Mouse (Mus musculus): ENCODE measurements around the gene Engase. TPM values are rescaled to one million over a fixed set of nuclear protein-coding genes. Genes with fewer than 3 reads are reported as not detected.

Gene Engase
- polyA plus RNA-seq, 1 experiment from 2014 or later: 2.6 TPM

DNA sequence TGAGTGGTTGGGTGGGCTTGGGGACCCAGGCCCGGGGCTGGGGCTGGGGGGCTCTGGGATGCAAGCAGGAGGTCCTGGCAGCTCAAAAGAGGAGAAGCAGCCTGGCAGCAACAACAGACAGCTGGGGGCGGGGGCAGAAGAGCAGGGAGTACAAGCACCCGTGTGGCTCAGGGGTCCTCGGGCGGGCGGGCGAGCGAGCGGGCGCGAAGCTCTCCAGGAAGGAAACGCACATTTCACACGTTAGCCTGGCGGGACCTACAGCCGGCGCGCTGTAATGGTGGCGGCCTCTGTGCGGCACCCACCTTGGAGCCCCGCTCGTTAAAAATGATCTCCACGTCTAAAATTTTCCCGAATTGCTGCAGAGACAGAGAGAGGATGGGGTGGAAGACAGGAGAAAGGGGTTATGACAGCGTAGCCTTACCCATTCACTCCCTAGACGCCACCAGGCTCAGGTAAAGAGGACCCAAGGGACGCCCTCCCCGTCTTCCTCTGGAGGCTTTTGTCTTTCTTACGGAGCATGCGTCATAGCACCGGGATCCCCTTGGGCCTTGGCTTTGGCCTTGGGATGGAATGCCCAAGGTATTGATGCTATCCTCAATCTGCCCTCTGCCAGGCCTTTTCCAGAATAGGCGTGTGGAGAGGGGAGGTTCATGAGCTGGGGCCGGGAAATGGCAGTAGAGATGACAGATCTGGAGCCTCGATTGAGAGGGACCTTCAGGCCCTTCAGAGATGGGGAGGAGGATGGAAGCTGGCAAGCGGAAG, 27.0 kb downstream of the Engase start:
- H3K9me3 ChIP-seq (ENCODE audit: control insufficient read depth, low read length): no peaks in the 10 kb centered on the region
- H3K27me3 ChIP-seq (ENCODE audit: control insufficient read depth, insufficient read depth, low read length): no peaks in the 10 kb centered on the region
- H3K4me3 ChIP-seq (replicated peaks; ENCODE audit: low read depth, low read length): no peak overlapping the region
- DNase-seq (no peak), ATAC-seq (ENCODE audit: low FRiP score, low TSS enrichment) (no peak)
- 30% methylated on average over 34 of the region's 34 CpGs for WGBS
- H3K4me1 ChIP-seq (ENCODE audit: control insufficient read depth, insufficient read depth, low read length): no peaks in the 10 kb centered on the region
- peaks cover 3% of the 10 kb centered on the region; the same call in 1 of the 2 replicates for H3K36me3 ChIP-seq (ENCODE audit: control insufficient read depth, insufficient read depth, low read length)
- H3K27ac ChIP-seq (replicated peaks; ENCODE audit: low read depth, low read length): no peak overlapping the region
- no peak overlapping the region for H3K4me2 ChIP-seq (ENCODE audit: low read length)
- no peak overlapping the region for H3K9ac ChIP-seq (replicated peaks; ENCODE audit: low read length)

DNA sequence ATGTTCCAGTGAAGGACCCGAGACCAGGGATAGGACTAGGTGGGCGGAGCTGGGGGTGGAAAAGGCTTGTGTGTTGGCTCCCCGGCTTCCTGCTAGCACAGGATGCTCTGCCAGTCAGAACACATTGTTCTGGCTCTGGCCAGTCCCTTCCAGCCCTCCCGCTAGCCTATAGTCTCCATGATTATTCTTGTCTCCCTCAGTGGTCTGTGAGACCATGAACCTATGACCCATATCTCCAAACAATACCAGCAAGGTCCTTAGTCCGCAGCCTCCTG, 27.5 kb downstream of the Engase start:
- H3K4me2 ChIP-seq (ENCODE audit: low read length): no peak overlapping the region
- no peaks in the 10 kb centered on the region for H3K4me1 ChIP-seq (ENCODE audit: control insufficient read depth, insufficient read depth, low read length)
- no peaks in the 10 kb centered on the region for H3K9me3 ChIP-seq (ENCODE audit: control insufficient read depth, low read length)
- no peaks in the 10 kb centered on the region for H3K27me3 ChIP-seq (ENCODE audit: control insufficient read depth, insufficient read depth, low read length)
- H3K4me3 ChIP-seq (replicated peaks; ENCODE audit: low read depth, low read length): no peak overlapping the region
- peaks cover 3% of the 10 kb centered on the region; the same call in 1 of the 2 replicates for H3K36me3 ChIP-seq (ENCODE audit: control insufficient read depth, insufficient read depth, low read length)
- H3K9ac ChIP-seq (replicated peaks; ENCODE audit: low read length): no peak overlapping the region
- no peak overlapping the region for H3K27ac ChIP-seq (replicated peaks; ENCODE audit: low read depth, low read length)
- WGBS: 65% methylated on average over 5 of the region's 5 CpGs
- ATAC-seq (ENCODE audit: low FRiP score, low TSS enrichment) (no peak), DNase-seq (no peak)

DNA sequence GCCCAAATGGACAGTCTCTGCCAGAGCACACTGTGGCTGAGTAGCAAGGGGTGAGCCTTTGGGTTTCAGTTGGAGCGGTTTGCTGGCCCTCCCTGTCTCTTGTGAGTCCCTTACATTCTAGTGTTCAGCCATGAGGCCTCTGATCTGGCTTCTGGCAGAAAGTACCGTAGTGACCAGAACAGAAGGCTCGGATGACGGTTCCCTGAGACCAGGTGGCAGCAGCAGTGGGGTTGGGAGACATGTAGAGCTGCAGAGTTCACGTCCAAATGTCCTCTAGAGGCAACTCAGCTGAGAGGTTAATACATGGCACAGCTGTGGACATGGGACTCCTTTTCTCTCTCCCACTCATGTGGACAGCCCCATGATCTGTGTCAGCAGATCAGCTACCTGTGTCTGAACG, 30.5 kb downstream of the Engase start:
- Histone ChIP-seq H3K9ac (replicated peaks; ENCODE audit: low read length) (no peak overlapping the region), H3K4me2 (ENCODE audit: low read length) (no peak overlapping the region), H3K4me1 (ENCODE audit: control insufficient read depth, insufficient read depth, low read length) (peaks cover 1% of the 10 kb centered on the region), H3K9me3 (ENCODE audit: control insufficient read depth, low read length) (no peaks in the 10 kb centered on the region), H3K4me3 (replicated peaks; ENCODE audit: low read depth, low read length) (no peak overlapping the region), H3K27me3 (ENCODE audit: control insufficient read depth, insufficient read depth, low read length) (no peaks in the 10 kb centered on the region), H3K36me3 (ENCODE audit: control insufficient read depth, insufficient read depth, low read length) (no peaks in the 10 kb centered on the region), H3K27ac (replicated peaks; ENCODE audit: low read depth, low read length) (no peak overlapping the region)
- ATAC-seq (ENCODE audit: low FRiP score, low TSS enrichment) (no peak), DNase-seq (no peak)
- 91% methylated on average over 6 of the region's 6 CpGs for WGBS

DNA sequence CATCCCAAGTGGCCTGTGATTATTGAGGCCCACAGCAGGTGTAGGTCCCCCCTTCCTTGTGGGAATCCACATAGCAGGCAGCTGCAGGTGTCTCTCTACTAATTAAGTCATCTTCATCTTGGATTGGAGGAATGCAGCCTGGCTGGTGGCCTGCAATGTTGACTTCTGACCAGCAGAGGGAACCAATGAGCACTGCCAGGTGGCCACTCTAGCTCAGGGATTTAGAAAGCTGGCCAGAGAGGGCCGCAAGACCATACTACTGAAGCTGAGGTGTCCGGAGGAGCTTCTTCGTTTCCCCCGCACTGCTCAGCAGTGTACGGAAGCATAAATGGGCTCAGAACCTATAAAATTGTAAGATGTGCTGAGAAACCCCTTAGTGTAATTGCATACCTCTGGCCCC, 31.3 kb downstream of the Engase start:
- H3K9me3 ChIP-seq (ENCODE audit: control insufficient read depth, low read length): no peaks in the 10 kb centered on the region
- H3K4me1 ChIP-seq (ENCODE audit: control insufficient read depth, insufficient read depth, low read length): peaks cover 9% of the 10 kb centered on the region
- no peak overlapping the region for H3K9ac ChIP-seq (replicated peaks; ENCODE audit: low read length)
- no peak overlapping the region for H3K4me3 ChIP-seq (replicated peaks; ENCODE audit: low read depth, low read length)
- no peaks in the 10 kb centered on the region for H3K27me3 ChIP-seq (ENCODE audit: control insufficient read depth, insufficient read depth, low read length)
- no peaks in the 10 kb centered on the region for H3K36me3 ChIP-seq (ENCODE audit: control insufficient read depth, insufficient read depth, low read length)
- H3K4me2 ChIP-seq (ENCODE audit: low read length): no peak overlapping the region
- 34% methylated on average over 5 of the region's 5 CpGs for WGBS
- ATAC-seq (ENCODE audit: low FRiP score, low TSS enrichment) (no peak), DNase-seq (peak; percentile 88)
- no peak overlapping the region for H3K27ac ChIP-seq (replicated peaks; ENCODE audit: low read depth, low read length)

DNA sequence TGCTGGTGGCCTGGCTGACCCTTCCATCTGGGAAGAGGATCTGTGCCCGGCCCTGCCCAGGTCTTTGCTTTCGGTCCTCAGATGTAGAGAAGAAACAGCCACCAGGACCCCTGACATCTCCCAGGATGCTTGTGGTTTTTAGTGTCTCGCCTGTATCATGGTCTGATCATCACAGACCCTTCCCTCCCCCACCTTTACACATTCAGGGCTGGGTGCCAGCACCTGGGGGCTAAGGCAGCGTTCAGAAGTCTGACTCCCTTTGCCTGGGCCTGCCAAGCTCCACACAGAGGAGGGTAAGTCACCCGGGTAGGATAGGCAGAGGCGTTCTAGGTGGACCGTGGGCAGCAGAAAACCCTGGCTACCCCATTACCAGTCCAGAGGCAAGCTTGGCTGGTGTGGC, 31.7 kb downstream of the Engase start:
- no peaks in the 10 kb centered on the region for H3K36me3 ChIP-seq (ENCODE audit: control insufficient read depth, insufficient read depth, low read length)
- no peak overlapping the region for H3K9ac ChIP-seq (replicated peaks; ENCODE audit: low read length)
- no peak overlapping the region for H3K4me2 ChIP-seq (ENCODE audit: low read length)
- no peak for DNase-seq
- peaks cover 12% of the 10 kb centered on the region for H3K4me1 ChIP-seq (ENCODE audit: control insufficient read depth, insufficient read depth, low read length)
- WGBS: 80% methylated on average over 7 of the region's 7 CpGs
- ATAC-seq (ENCODE audit: low FRiP score, low TSS enrichment): no peak
- no peak overlapping the region for H3K4me3 ChIP-seq (replicated peaks; ENCODE audit: low read depth, low read length)
- H3K27ac ChIP-seq (replicated peaks; ENCODE audit: low read depth, low read length): no peak overlapping the region
- no peaks in the 10 kb centered on the region for H3K9me3 ChIP-seq (ENCODE audit: control insufficient read depth, low read length)
- H3K27me3 ChIP-seq (ENCODE audit: control insufficient read depth, insufficient read depth, low read length): no peaks in the 10 kb centered on the region

DNA sequence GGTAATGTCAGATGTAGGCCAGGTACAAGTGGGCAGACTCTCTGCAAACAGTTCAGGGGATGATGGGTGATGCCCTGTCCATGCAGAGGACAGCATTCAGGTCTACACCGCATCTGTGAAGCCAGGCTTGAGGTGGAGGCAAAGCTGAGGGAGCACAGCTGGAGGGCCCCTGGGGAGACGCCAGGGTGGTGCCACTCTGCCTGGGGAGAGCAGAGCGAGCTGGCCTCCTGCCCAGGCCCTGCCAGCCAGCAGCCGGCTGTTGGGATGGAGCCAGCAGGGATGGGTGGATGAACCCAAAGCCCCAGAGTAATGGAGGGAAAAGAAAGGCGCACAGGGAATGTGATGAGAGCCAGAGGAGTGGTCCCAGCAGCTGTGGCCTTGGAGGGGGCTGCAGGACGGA, 35.2 kb downstream of the Engase start:
- ATAC-seq (ENCODE audit: low FRiP score, low TSS enrichment) (0 out of 2 replicates have a peak, but pooled peaks have one; percentile 22), DNase-seq (peak; percentile 68)
- H3K4me3 ChIP-seq (replicated peaks; ENCODE audit: low read depth, low read length): no peak overlapping the region
- H3K4me2 ChIP-seq (ENCODE audit: low read length): no peak overlapping the region
- H3K27ac ChIP-seq (replicated peaks; ENCODE audit: low read depth, low read length): 0 out of 2 replicates have a peak overlapping the region, but pooled peaks have one; percentile 8
- 39% methylated on average over 6 of the region's 6 CpGs for WGBS
- peaks cover 12% of the 10 kb centered on the region for H3K4me1 ChIP-seq (ENCODE audit: control insufficient read depth, insufficient read depth, low read length)
- no peaks in the 10 kb centered on the region for H3K36me3 ChIP-seq (ENCODE audit: control insufficient read depth, insufficient read depth, low read length)
- no peak overlapping the region; the same call in 1 of the 2 replicates for H3K9ac ChIP-seq (replicated peaks; ENCODE audit: low read length)
- H3K27me3 ChIP-seq (ENCODE audit: control insufficient read depth, insufficient read depth, low read length): no peaks in the 10 kb centered on the region
- no peaks in the 10 kb centered on the region for H3K9me3 ChIP-seq (ENCODE audit: control insufficient read depth, low read length)

DNA sequence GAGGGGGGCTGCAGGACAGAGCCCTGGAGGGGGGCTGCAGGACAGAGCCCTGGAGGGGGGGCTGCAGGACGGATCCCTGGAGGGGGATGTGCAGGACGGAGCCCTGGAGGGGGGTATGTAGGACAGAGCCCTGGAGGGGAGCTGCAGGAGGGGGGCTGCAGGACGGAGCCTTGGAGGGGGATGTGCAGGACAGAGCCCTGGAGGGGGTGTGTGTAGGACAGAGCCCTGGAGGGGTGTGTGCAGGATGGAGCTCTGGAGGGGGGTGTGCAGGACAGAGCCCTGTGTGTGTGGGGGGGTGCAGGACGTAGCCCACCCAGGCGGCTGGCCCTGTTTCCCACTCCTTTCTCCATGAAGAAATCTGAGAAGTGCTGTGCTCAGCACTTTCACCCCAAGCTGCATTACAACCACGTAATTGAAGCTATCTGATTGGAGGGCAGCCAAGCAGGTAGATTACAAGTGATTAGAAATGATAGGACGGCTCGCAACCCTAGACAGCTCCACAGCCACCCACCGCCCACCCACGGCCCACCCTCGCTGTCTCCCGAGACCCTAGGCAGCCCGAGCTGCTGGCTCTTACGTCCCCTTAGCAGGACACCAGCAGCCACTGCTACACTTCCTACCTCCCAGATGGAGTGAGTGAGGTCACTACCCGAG, 35.8 kb downstream of the Engase start:
- no peak for DNase-seq
- Histone ChIP-seq H3K4me2 (ENCODE audit: low read length) (no peak overlapping the region; the same call in 1 of the 2 replicates), H3K27ac (replicated peaks; ENCODE audit: low read depth, low read length) (0 out of 2 replicates have a peak overlapping the region, but pooled peaks have one; percentile 37)

DNA sequence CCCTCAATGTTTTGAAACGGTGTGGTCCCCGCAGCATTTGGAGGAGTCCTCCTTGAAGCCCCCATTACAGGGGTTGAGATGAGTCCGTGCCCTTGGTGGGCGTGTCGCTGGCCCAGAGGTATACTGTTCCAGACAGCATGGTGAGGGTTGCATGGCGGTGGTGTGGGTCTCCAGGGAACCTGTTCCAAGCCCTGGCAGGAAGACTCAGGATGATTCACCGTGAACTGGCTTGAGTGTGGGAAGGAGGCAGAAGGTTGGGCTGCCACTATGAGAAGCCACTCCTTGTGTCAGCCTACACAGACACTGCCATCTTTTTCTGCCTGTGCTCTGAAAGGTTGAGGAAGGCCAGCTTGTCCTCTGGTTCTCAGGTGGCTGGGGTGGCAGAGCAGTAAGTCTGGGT, 41.3 kb downstream of the Engase start:
- Histone ChIP-seq H3K4me3 (replicated peaks; ENCODE audit: low read depth, low read length) (no peak overlapping the region), H3K27me3 (ENCODE audit: control insufficient read depth, insufficient read depth, low read length) (no peaks in the 10 kb centered on the region), H3K36me3 (ENCODE audit: control insufficient read depth, insufficient read depth, low read length) (no peaks in the 10 kb centered on the region), H3K9ac (replicated peaks; ENCODE audit: low read length) (no peak overlapping the region), H3K27ac (replicated peaks; ENCODE audit: low read depth, low read length) (no peak overlapping the region), H3K9me3 (ENCODE audit: control insufficient read depth, low read length) (no peaks in the 10 kb centered on the region), H3K4me2 (ENCODE audit: low read length) (no peak overlapping the region), H3K4me1 (ENCODE audit: control insufficient read depth, insufficient read depth, low read length) (peaks cover 3% of the 10 kb centered on the region)
- DNase-seq: no peak
- WGBS: 84% methylated on average over 7 of the region's 7 CpGs
- ATAC-seq (ENCODE audit: low FRiP score, low TSS enrichment): no peak

More for the DNA sequence above, 35.8 kb downstream of the Engase start:
- Histone ChIP-seq H3K9ac (replicated peaks; ENCODE audit: low read length) (no peak overlapping the region; the same call in 1 of the 2 replicates), H3K9me3 (ENCODE audit: control insufficient read depth, low read length) (no peaks in the 10 kb centered on the region), H3K4me3 (replicated peaks; ENCODE audit: low read depth, low read length) (no peak overlapping the region), H3K4me1 (ENCODE audit: control insufficient read depth, insufficient read depth, low read length) (peaks cover 12% of the 10 kb centered on the region), H3K36me3 (ENCODE audit: control insufficient read depth, insufficient read depth, low read length) (no peaks in the 10 kb centered on the region), H3K27me3 (ENCODE audit: control insufficient read depth, insufficient read depth, low read length) (no peaks in the 10 kb centered on the region)
- 53% methylated on average over 15 of the region's 15 CpGs for WGBS
- 0 out of 2 replicates have a peak, but pooled peaks have one; percentile 55 for ATAC-seq (ENCODE audit: low FRiP score, low TSS enrichment)

DNA sequence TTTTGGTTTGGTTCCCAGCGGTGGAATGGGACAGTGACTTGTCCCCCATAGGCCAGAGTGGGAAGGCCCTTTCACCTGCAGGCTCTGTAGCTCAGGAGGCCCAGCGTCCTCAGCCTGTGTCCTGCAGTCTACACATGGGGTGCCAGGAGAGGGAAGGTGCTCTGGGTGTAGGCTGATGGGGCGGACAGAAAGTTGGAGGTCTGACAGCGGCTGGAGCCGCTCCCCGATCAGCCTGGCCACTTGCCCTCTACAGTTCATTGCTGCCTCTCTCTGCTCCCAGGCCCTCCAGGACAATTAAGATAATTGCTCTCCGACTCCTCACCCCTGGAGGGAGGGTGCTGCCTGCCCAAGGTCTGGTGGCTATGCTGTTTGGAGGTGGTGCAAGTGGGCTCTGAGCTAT, 42.1 kb downstream of the Engase start:
- H3K4me1 ChIP-seq (ENCODE audit: control insufficient read depth, insufficient read depth, low read length): no peaks in the 10 kb centered on the region
- WGBS: 85% methylated on average over 7 of the region's 7 CpGs
- DNase-seq (no peak), ATAC-seq (ENCODE audit: low FRiP score, low TSS enrichment) (no peak)
- H3K4me2 ChIP-seq (ENCODE audit: low read length): no peak overlapping the region
- no peaks in the 10 kb centered on the region for H3K36me3 ChIP-seq (ENCODE audit: control insufficient read depth, insufficient read depth, low read length)
- no peak overlapping the region for H3K27ac ChIP-seq (replicated peaks; ENCODE audit: low read depth, low read length)
- no peak overlapping the region for H3K4me3 ChIP-seq (replicated peaks; ENCODE audit: low read depth, low read length)
- H3K9me3 ChIP-seq (ENCODE audit: control insufficient read depth, low read length): no peaks in the 10 kb centered on the region
- H3K27me3 ChIP-seq (ENCODE audit: control insufficient read depth, insufficient read depth, low read length): no peaks in the 10 kb centered on the region
- no peak overlapping the region for H3K9ac ChIP-seq (replicated peaks; ENCODE audit: low read length)
